Mouse (Mus musculus): ENCODE results near the gene Mrm3. TPM values are rescaled to one million over a fixed set of nuclear protein-coding genes. Genes with fewer than 3 reads are reported as not detected.
A peak's percentile ranks its signal among the peaks of the same experiment; 100 is the strongest.
"Not testable (repeated sequence)": the region's sequence is repeated elsewhere in the genome, so short reads cannot be mapped to it uniquely, and the experiment has no call there.

The Mrm3 gene
- polyA plus RNA-seq (2014; fragmentation: Nextera tagmentation; extraction: Ambion mirVana) = 19.5 and 20.1 TPM in 2 replicates

DNA sequence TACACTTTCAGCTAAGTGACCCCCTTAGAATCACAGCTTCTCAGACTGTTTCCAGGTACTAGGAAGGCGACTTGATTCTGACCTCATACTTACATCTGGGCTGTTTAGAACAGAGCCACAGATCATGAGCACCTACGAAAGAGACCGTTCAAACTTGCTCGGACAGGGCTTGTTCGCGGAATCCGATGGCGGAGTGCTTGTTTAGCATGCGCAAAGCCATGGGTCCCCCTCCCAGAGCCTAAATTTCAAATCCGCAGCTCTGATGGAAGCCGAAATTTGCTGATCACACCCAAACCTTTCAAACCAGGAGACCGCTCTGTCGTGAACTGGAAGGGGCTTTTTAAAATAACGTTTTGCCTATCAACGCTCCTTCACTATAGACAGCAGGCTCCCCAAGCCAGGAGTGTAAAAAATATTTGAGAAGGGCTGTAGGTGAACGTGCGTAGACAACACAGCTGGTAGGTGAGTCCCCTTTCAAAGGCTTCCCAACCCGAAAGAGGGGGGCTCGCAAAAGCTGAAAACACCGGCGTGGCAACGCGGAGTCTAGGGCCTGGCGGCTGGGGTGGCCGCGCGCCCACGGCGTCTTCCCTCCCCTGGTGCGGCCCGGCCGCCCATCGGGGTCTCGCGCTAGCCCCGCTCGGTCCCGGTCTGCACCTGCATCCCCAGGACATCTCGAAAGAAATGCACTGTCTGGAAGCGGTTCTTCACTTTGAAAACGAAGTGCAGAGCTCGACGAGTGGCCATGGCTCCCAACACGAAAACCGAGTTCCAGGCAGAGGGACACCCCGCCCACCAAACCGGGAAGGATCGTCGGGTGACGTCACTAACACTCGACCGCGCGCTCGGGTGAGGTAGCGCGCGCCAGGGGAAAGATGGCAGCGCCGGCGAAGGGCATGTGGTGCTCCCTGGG, at the start of gene Mrm3, which contains the start of gene Glod4:
Mrm3 (plus strand) TSS at position 815 of the 910 bp plus-strand sequence.
Glod4 (minus strand) TSS at position 825 of the 910 bp plus-strand sequence.
- peak within 1 kb of the TSS; percentile 89 for H3K4me2 ChIP-seq
- H3K4me3 ChIP-seq (ENCODE audit: low read depth, low read length) = peak within 1 kb of the TSS; percentile 63
- ATAC-seq (ENCODE audit: low FRiP score) (peak; percentile 90), DNase-seq (ENCODE audit: low spot score, missing footprints) (peak; percentile 100)
- H3K4me1 ChIP-seq (ENCODE audit: control insufficient read depth, insufficient read depth, low read length) = peaks cover 10% of the 10 kb centered on the region
- H3K27ac ChIP-seq (ENCODE audit: low read depth, low read length) = no peak within 1 kb of the TSS
- no peaks in the 10 kb centered on the region for H3K9me3 ChIP-seq (ENCODE audit: control insufficient read depth, low read length)
- no peaks in the 10 kb centered on the region; the same call in 1 of the 2 replicates for H3K36me3 ChIP-seq (ENCODE audit: control insufficient read depth, insufficient read depth, low read length)
- peak within 1 kb of the TSS; percentile 80 for H3K9ac ChIP-seq (ENCODE audit: low read length)
- no peaks in the 10 kb centered on the region for H3K27me3 ChIP-seq (ENCODE audit: control insufficient read depth, insufficient read depth, low read length)
- under 1% methylated on average over 61 of the region's 61 CpGs for WGBS

DNA sequence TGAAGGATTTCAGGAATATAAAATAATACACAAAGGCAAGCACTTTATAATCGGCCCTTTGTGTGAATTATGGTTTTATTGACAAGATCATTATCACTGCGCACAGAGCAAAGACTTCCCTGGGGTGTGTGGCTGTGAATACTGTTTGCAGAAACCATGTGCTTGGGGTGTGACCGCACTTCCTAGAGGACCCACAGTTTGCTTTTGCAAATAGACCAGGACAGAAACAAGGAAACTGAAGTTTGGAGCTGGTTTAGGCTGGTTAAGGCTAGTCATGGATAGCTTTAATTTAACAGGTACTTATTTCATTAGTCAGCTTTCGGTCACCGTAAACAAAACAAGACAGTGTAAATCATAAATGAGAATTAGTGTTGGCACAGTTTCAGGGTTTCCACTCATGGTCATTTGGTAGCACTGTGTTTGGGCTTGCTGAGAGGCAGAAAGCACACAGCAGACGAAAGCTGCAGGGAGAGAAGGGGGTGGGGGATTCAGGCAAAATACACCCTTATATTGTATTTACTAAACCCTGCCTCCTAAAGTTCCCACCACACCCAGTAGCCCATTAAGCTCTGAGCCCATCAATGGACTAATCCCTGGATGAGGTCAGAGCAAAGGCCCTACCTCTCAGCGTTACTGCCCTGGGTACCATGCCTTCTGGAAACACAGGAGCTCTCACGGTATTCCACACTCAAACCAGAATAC, 47.1 kb upstream of the Mrm3 start:
- no peaks in the 10 kb centered on the region; the same call in 1 of the 2 replicates for H3K27me3 ChIP-seq (ENCODE audit: control insufficient read depth, insufficient read depth, low read length)
- no peak overlapping the region for H3K27ac ChIP-seq (ENCODE audit: low read depth, low read length)
- 0 out of 2 replicates have a peak, but pooled peaks cover under 1% of the 10 kb centered on the region for H3K4me1 ChIP-seq (ENCODE audit: control insufficient read depth, insufficient read depth, low read length)
- DNase-seq (ENCODE audit: low spot score, missing footprints) (no peak), ATAC-seq (ENCODE audit: low FRiP score) (no peak)
- 65% methylated on average over 8 of the region's 8 CpGs for WGBS
- no peak overlapping the region for H3K4me2 ChIP-seq
- no peaks in the 10 kb centered on the region for H3K9me3 ChIP-seq (ENCODE audit: control insufficient read depth, low read length)
- no peak overlapping the region for H3K9ac ChIP-seq (ENCODE audit: low read length)
- no peaks in the 10 kb centered on the region for H3K36me3 ChIP-seq (ENCODE audit: control insufficient read depth, insufficient read depth, low read length)
- no peak overlapping the region for H3K4me3 ChIP-seq (ENCODE audit: low read depth, low read length)

DNA sequence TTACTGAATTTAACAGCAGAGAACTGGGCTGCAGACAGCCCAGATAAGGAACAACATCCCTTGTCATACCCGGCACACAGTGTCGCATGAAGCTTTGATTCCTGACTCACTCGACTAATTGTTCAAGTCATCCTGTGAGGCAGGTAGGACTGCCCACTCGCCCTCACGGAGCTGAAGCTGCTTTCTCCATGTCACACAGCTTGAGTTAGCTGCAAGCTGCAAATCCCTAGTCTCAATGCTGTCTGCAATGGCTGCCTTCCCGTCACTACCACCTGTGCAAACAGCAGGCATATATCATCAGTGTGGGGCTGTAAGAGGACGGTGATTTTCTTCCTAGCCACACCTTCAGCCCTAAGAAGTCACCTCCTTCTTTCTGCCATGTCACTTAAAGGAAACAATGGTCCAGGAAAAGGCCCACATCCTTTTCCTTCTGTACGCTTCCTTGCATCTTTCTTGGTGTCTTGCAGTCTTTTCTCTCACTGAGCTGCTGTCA, 46.5 kb upstream of the Mrm3 start:
- H3K9ac ChIP-seq (ENCODE audit: low read length) = no peak overlapping the region
- H3K9me3 ChIP-seq (ENCODE audit: control insufficient read depth, low read length) = no peaks in the 10 kb centered on the region
- no peak overlapping the region for H3K27ac ChIP-seq (ENCODE audit: low read depth, low read length)
- DNase-seq (ENCODE audit: low spot score, missing footprints) (no peak), ATAC-seq (ENCODE audit: low FRiP score) (no peak)
- no peak overlapping the region for H3K4me2 ChIP-seq
- H3K4me1 ChIP-seq (ENCODE audit: control insufficient read depth, insufficient read depth, low read length) = 0 out of 2 replicates have a peak, but pooled peaks cover 2% of the 10 kb centered on the region
- H3K27me3 ChIP-seq (ENCODE audit: control insufficient read depth, insufficient read depth, low read length) = no peaks in the 10 kb centered on the region; the same call in 1 of the 2 replicates
- no peak overlapping the region for H3K4me3 ChIP-seq (ENCODE audit: low read depth, low read length)
- no peaks in the 10 kb centered on the region for H3K36me3 ChIP-seq (ENCODE audit: control insufficient read depth, insufficient read depth, low read length)
- 56% methylated on average over 8 of the region's 8 CpGs for WGBS

DNA sequence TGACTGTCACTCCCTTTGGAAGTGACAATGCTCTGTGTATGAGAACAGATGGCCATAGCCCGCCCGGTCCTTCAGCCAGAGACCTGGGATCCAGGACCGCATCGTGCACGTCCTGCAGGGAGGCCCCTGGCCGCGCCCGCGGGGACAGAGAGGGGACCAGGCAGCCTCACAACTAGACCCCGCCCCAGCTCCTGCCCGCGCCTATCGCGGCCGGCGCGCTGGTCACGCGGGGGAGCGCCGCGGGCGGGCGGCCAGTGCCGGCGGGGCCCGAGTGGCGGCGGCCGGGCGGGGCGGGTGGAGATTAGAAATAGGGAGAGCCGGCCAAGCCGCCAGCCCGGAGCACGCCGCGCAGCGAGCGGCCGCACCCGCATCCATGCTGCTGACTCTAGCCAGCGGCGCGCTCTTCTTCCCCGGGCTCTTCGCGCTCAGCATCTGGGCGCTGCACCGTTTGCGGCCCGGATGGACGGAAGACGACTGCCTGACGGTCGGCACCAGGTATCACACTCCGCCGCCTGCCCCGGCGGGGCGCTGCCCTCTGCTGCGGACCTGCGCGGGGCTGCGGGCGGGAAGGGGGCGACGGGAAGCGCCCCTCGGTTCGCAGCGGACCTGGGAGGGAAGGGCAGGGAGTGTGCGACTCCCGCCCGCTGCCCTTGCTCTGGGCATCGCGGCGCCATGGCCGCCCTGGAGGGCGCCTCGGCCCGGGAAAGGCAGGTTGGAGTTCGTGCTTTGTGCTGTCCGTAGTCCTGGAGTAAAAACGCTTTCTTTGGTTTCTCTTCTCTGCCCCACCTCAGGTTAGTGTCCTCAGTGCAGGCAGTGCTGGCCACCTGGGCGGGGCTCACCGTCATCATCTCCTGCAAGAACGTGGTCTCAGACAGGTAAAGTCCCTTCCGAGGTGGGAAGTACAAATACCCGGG, 41.5 kb upstream of the Mrm3 start:
- WGBS = under 1% methylated on average over 84 of the region's 90 CpGs
- Histone ChIP-seq H3K27me3 (ENCODE audit: control insufficient read depth, insufficient read depth, low read length) (no peaks in the 10 kb centered on the region; the same call in 1 of the 2 replicates), H3K36me3 (ENCODE audit: control insufficient read depth, insufficient read depth, low read length) (no peaks in the 10 kb centered on the region), H3K4me2 (peak overlapping the region; percentile 92), H3K9me3 (ENCODE audit: control insufficient read depth, low read length) (no peaks in the 10 kb centered on the region), H3K4me3 (ENCODE audit: low read depth, low read length) (peak overlapping the region; percentile 84), H3K4me1 (ENCODE audit: control insufficient read depth, insufficient read depth, low read length) (peaks cover 7% of the 10 kb centered on the region; the same call in 1 of the 2 replicates), H3K27ac (ENCODE audit: low read depth, low read length) (peak overlapping the region; percentile 60; the same call in 1 of the 2 replicates), H3K9ac (ENCODE audit: low read length) (peak overlapping the region; percentile 93)
- DNase-seq (ENCODE audit: low spot score, missing footprints) (peak; percentile 97), ATAC-seq (ENCODE audit: low FRiP score) (peak; percentile 99)

DNA sequence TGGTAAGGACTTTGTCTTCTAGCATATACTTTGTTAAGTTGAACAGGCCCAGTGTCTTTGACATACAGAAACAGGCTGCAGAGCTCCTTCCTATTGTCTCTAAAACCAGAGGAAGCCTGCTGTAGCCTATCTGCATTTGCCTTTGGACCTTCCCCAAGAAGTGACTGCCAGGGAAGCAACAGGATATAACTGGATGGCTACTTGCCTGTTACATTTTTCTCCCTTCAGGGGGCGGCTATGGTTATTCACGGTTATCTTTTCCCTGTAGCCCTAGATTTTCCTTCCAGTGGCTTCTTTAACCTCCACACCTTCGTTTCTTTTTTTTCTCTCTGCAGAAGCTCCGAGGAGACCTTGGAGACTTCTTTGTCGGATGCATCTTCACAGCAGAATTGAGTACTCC, 36.7 kb upstream of the Mrm3 start:
- WGBS = 86% methylated on average over 5 of the region's 5 CpGs
- H3K9ac ChIP-seq (ENCODE audit: low read length) = no peak overlapping the region
- no peaks in the 10 kb centered on the region for H3K9me3 ChIP-seq (ENCODE audit: control insufficient read depth, low read length)
- ATAC-seq (ENCODE audit: low FRiP score) (no peak), DNase-seq (ENCODE audit: low spot score, missing footprints) (no peak)
- no peak overlapping the region for H3K4me2 ChIP-seq
- H3K27me3 ChIP-seq (ENCODE audit: control insufficient read depth, insufficient read depth, low read length) = no peaks in the 10 kb centered on the region
- H3K36me3 ChIP-seq (ENCODE audit: control insufficient read depth, insufficient read depth, low read length) = peaks cover 9% of the 10 kb centered on the region
- H3K27ac ChIP-seq (ENCODE audit: low read depth, low read length) = no peak overlapping the region
- peaks cover 5% of the 10 kb centered on the region; the same call in 1 of the 2 replicates for H3K4me1 ChIP-seq (ENCODE audit: control insufficient read depth, insufficient read depth, low read length)
- H3K4me3 ChIP-seq (ENCODE audit: low read depth, low read length) = no peak overlapping the region

DNA sequence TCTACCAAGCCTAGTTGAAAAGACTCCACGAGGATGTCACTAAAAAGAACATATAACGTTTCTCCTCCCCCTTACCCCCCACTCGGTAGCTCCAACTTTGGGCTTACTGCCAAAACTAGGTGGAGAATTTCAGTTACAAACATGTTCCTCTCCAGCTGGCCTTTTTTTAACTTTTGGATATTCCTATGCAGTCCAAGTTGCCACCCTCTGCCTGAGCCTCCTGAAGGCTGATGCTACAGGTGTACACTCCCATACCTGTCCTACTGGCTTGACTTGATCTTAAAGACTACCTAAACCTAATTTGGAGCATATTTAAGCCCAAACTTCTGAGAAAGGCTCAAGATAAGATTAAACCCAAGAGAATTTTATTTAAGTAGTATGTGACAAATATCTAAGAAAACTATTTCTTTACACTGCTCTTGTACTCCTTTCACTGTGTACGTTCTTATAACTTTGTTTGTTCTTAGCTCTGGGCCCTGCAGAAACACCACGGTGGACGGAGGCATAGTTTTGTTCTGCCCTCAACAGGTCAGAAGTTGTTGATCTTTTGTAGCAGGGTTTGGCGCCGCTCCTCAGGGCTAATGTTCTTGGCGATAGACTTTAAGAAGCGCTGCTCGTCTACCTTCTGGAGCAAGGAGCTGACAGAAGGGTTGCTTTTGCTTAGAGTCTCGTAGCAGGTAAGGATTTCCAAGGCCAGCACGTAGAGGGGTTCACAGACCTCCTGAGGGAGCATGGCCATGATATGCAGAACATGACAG, 33.1 kb upstream of the Mrm3 start:
- no peak for ATAC-seq (ENCODE audit: low FRiP score)
- Histone ChIP-seq H3K27ac (ENCODE audit: low read depth, low read length) (no peak overlapping the region), H3K9me3 (ENCODE audit: control insufficient read depth, low read length) (no peaks in the 10 kb centered on the region), H3K4me2 (no peak overlapping the region), H3K9ac (ENCODE audit: low read length) (no peak overlapping the region), H3K4me3 (ENCODE audit: low read depth, low read length) (no peak overlapping the region), H3K4me1 (ENCODE audit: control insufficient read depth, insufficient read depth, low read length) (no peaks in the 10 kb centered on the region), H3K36me3 (ENCODE audit: control insufficient read depth, insufficient read depth, low read length) (peaks cover 23% of the 10 kb centered on the region), H3K27me3 (ENCODE audit: control insufficient read depth, insufficient read depth, low read length) (no peaks in the 10 kb centered on the region)
- DNase-seq (ENCODE audit: low spot score, missing footprints) = no peak
- WGBS = 92% methylated on average over 13 of the region's 13 CpGs

DNA sequence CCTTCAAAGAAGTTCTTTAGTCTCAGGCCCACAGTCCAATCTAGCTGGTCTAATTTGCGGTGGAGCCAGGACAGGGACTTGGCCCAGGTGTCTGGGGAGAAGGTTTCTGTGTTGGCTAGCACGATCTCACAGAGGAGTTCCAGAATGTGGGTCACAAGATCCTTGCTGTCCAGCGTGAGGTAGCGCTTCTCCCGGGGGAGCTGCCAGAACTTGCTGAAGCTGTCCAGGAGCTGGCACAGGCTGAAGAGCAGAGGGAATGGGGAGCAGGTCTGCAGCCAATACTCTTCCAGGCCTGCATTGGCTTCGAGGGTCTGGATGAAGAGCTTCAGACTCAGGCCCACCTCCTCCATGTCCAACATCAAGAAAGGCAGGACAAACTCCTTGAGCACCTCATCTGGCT, 31.9 kb upstream of the Mrm3 start:
- ATAC-seq (ENCODE audit: low FRiP score); H3K9ac ChIP-seq (ENCODE audit: low read length); H3K27ac ChIP-seq (ENCODE audit: low read depth, low read length); H3K4me2 ChIP-seq; H3K4me3 ChIP-seq (ENCODE audit: low read depth, low read length); DNase-seq (ENCODE audit: low spot score, missing footprints); H3K9me3 ChIP-seq (ENCODE audit: control insufficient read depth, low read length); H3K27me3 ChIP-seq (ENCODE audit: control insufficient read depth, insufficient read depth, low read length); H3K4me1 ChIP-seq (ENCODE audit: control insufficient read depth, insufficient read depth, low read length): not testable (repeated sequence)
- H3K36me3 ChIP-seq (ENCODE audit: control insufficient read depth, insufficient read depth, low read length) = peaks cover 23% of the 10 kb centered on the region
- 97% methylated on average over 4 of the region's 6 CpGs for WGBS

DNA sequence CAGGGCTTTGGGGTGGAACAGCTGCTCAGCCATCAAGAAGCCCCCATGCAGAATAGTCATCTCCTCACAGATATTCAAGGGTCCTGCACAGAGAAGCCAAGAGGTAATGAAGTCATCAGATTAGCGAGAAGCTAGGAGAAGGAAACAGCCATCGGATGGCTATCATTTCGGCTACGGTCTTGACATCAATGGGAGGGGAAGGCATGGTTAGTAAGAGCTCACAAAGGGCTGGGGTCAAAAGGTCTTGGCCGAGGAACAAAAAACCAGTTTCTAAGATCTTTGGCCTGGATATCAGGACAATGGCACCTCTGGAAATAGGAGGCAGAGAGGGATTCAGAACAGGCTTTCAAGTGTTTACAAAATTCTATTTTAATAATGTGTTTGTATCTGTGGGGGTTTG, 29.7 kb upstream of the Mrm3 start:
- 18% methylated on average over 5 of the region's 5 CpGs for WGBS
- peaks cover 5% of the 10 kb centered on the region; the same call in 1 of the 2 replicates for H3K4me1 ChIP-seq (ENCODE audit: control insufficient read depth, insufficient read depth, low read length)
- no peak overlapping the region for H3K4me2 ChIP-seq
- peaks cover 19% of the 10 kb centered on the region for H3K36me3 ChIP-seq (ENCODE audit: control insufficient read depth, insufficient read depth, low read length)
- no peak overlapping the region for H3K4me3 ChIP-seq (ENCODE audit: low read depth, low read length)
- DNase-seq (ENCODE audit: low spot score, missing footprints) (no peak), ATAC-seq (ENCODE audit: low FRiP score) (no peak)
- H3K9me3 ChIP-seq (ENCODE audit: control insufficient read depth, low read length) = no peaks in the 10 kb centered on the region
- no peak overlapping the region for H3K27ac ChIP-seq (ENCODE audit: low read depth, low read length)
- no peaks in the 10 kb centered on the region for H3K27me3 ChIP-seq (ENCODE audit: control insufficient read depth, insufficient read depth, low read length)
- H3K9ac ChIP-seq (ENCODE audit: low read length) = no peak overlapping the region
